Mouse (Mus musculus): ENCODE results near the gene Rtn4rl1. TPM values are rescaled to one million over a fixed set of nuclear protein-coding genes. Genes with fewer than 3 reads are reported as not detected.

Gene Rtn4rl1
- total RNA-seq, 2 experiments from 2014 or later: 0.54 to 1.1 TPM

GRCm38 (mm10) chr11:75196131-75196530, 2.5 kb downstream of the Rtn4rl1 start:
- intact Hi-C loops (cut with DNase I): no loop called here
- no peak for DNase-seq
- H3K4me3 ChIP-seq: no peak overlapping the region
- no peak for TF ChIP-seq CTCF (IDR thresholded peaks at IDR 0.05)
- H3K27ac ChIP-seq: no peak overlapping the region

- intact Hi-C loops (cut with DNase I): no loop called here
- TF ChIP-seq CTCF (IDR thresholded peaks at IDR 0.05): no peak
- DNase-seq: no peak
- Histone ChIP-seq H3K27ac (no peak overlapping the region), H3K4me3 (no peak overlapping the region)
These were observed 4.4 kb downstream of the Rtn4rl1 start for GRCm38 (mm10) chr11:75197956-75198355.

GRCm38 (mm10) chr11:75198792-75199191, 5.2 kb downstream of the Rtn4rl1 start:
- intact Hi-C loops (cut with DNase I): no loop called here
- DNase-seq: no peak
- H3K27ac ChIP-seq: no peak overlapping the region
- no peak for TF ChIP-seq CTCF (IDR thresholded peaks at IDR 0.05)
- no peak overlapping the region for H3K4me3 ChIP-seq

- no peak for TF ChIP-seq CTCF (IDR thresholded peaks at IDR 0.05)
- DNase-seq: no peak
- Histone ChIP-seq H3K27ac (no peak overlapping the region), H3K4me3 (no peak overlapping the region)
- intact Hi-C loops (cut with DNase I): no loop called here
These were observed 6.4 kb downstream of the Rtn4rl1 start for GRCm38 (mm10) chr11:75199951-75200350.

GRCm38 (mm10) chr11:75200935-75201334, 7.4 kb downstream of the Rtn4rl1 start:
- TF ChIP-seq CTCF (IDR thresholded peaks at IDR 0.05): no peak
- intact Hi-C loops (cut with DNase I): no loop called here
- no peak overlapping the region for H3K4me3 ChIP-seq
- no peak for DNase-seq
- H3K27ac ChIP-seq: no peak overlapping the region

- H3K4me3 ChIP-seq: no peak overlapping the region
- no peak for TF ChIP-seq CTCF (IDR thresholded peaks at IDR 0.05)
- H3K27ac ChIP-seq: no peak overlapping the region
- no peak for DNase-seq
- intact Hi-C loops (cut with DNase I): no loop called here
These were observed 8.1 kb downstream of the Rtn4rl1 start for GRCm38 (mm10) chr11:75201721-75202120.

GRCm38 (mm10) chr11:75203926-75204325, 10.3 kb downstream of the Rtn4rl1 start:
- H3K27ac ChIP-seq: no peak overlapping the region
- DNase-seq: no peak
- TF ChIP-seq CTCF (IDR thresholded peaks at IDR 0.05): no peak
- H3K4me3 ChIP-seq: no peak overlapping the region
- intact Hi-C loops (cut with DNase I): no loop called here

- TF ChIP-seq CTCF (IDR thresholded peaks at IDR 0.05): no peak
- H3K4me3 ChIP-seq: no peak overlapping the region
- DNase-seq: no peak
- intact Hi-C loops (cut with DNase I): no loop called here
- no peak overlapping the region for H3K27ac ChIP-seq
These were observed 10.9 kb downstream of the Rtn4rl1 start for GRCm38 (mm10) chr11:75204472-75204871.

- H3K27ac ChIP-seq: no peak overlapping the region
- no peak for TF ChIP-seq CTCF (IDR thresholded peaks at IDR 0.05)
- intact Hi-C loops (cut with DNase I): no loop called here
These were observed 12.8 kb downstream of the Rtn4rl1 start for GRCm38 (mm10) chr11:75206347-75206746.

GRCm38 (mm10) chr11:75209363-75209762, 15.8 kb downstream of the Rtn4rl1 start:
- no peak overlapping the region for H3K27ac ChIP-seq
- intact Hi-C loops (cut with DNase I): no loop called here

More at GRCm38 (mm10) chr11:75206347-75206746, 12.8 kb downstream of the Rtn4rl1 start:
- no peak for DNase-seq
- H3K4me3 ChIP-seq: no peak overlapping the region

GRCm38 (mm10) chr11:75210093-75210492, 16.5 kb downstream of the Rtn4rl1 start:
- intact Hi-C loops (cut with DNase I): no loop called here
- H3K27ac ChIP-seq: no peak overlapping the region
- no peak for TF ChIP-seq CTCF (IDR thresholded peaks at IDR 0.05)
- DNase-seq: no peak
- no peak overlapping the region for H3K4me3 ChIP-seq

More at GRCm38 (mm10) chr11:75209363-75209762, 15.8 kb downstream of the Rtn4rl1 start:
- no peak for TF ChIP-seq CTCF (IDR thresholded peaks at IDR 0.05)
- no peak overlapping the region for H3K4me3 ChIP-seq
- DNase-seq: no peak

- intact Hi-C loops (cut with DNase I): no loop called here
- TF ChIP-seq CTCF (IDR thresholded peaks at IDR 0.05): no peak
- H3K27ac ChIP-seq: no peak overlapping the region
These were observed 17.2 kb downstream of the Rtn4rl1 start for GRCm38 (mm10) chr11:75210755-75211154.

GRCm38 (mm10) chr11:75212031-75212667, 18.6 kb downstream of the Rtn4rl1 start:
- DNase-seq: peak; percentile 84
- intact Hi-C loops (cut with DNase I): no loop called here
- no peak for TF ChIP-seq CTCF (IDR thresholded peaks at IDR 0.05)
- Histone ChIP-seq H3K4me3 (peak overlapping the region; percentile 47), H3K27ac (peak overlapping the region; percentile 94)

More at GRCm38 (mm10) chr11:75210755-75211154, 17.2 kb downstream of the Rtn4rl1 start:
- no peak for DNase-seq
- no peak overlapping the region for H3K4me3 ChIP-seq

- Histone ChIP-seq H3K27ac (peak overlapping the region; percentile 94), H3K4me3 (0 out of 2 replicates have a peak overlapping the region, but pooled peaks have one; percentile 19)
- intact Hi-C loops (cut with DNase I): no loop called here
- TF ChIP-seq CTCF (IDR thresholded peaks at IDR 0.05): no peak
- DNase-seq: peak; percentile 61
These were observed 19.3 kb downstream of the Rtn4rl1 start for GRCm38 (mm10) chr11:75212876-75213275.
